Mouse (Mus musculus) thymus, postnatal 0 days (tissue): ENCODE measurements around the gene Gm20481. TPM values are rescaled to one million over a fixed set of nuclear protein-coding genes. Genes with fewer than 3 reads are reported as not detected.
"Not testable (repeated sequence)": the region's sequence is repeated elsewhere in the genome, so short reads cannot be mapped to it uniquely, and the experiment has no call there.

Source experiments
- DNase-seq: peaks from one replicate; pipeline ENCODE4 v3.0.0-alpha.2; 2015; ENCODE audit warnings: low spot score
- polyA plus RNA-seq: library from polyadenylated mRNA; unstranded; fragments of >200 nt; fragmentation: Nextera tagmentation; extraction: Ambion mirVana; gene quantifications from 2 replicates; pipeline ENCODE4 v1.2.1, GENCODE M21; 2015

The Gm20481 gene
- polyA plus RNA-seq, 1 experiment from 2014 or later: not detected

- no peak for DNase-seq
These were observed 6.1 kb downstream of the Gm20481 start for GRCm38 (mm10) chr17:34975581-34976492.

GRCm38 (mm10) chr17:34977000-34977399 lies 7.3 kb downstream of the Gm20481 start:
- DNase-seq: no peak

GRCm38 (mm10) chr17:34978239-34978638 lies 8.5 kb downstream of the Gm20481 start:
- DNase-seq: no peak

GRCm38 (mm10) chr17:34979631-34980030 lies 9.9 kb downstream of the Gm20481 start:
- no peak for DNase-seq

GRCm38 (mm10) chr17:34980655-34981054 lies 10.9 kb downstream of the Gm20481 start:
- peak; percentile 73 for DNase-seq

- peak; percentile 94 for DNase-seq
These were observed 12.0 kb downstream of the Gm20481 start, which contains the start of gene Lsm2 for GRCm38 (mm10) chr17:34981690-34982180. Gene Lsm2 (plus strand): TSS chr17:34981862.

GRCm38 (mm10) chr17:34982328-34982727 lies 12.6 kb downstream of the Gm20481 start:
- DNase-seq: no peak

GRCm38 (mm10) chr17:34984218-34984617 lies 14.5 kb downstream of the Gm20481 start:
- peak; percentile 57 for DNase-seq

GRCm38 (mm10) chr17:34994751-34995150 lies 25.0 kb downstream of the Gm20481 start:
- DNase-seq: no peak

GRCm38 (mm10) chr17:34995192-34995591 lies 25.5 kb downstream of the Gm20481 start:
- DNase-seq: not testable (repeated sequence)

- DNase-seq: not testable (repeated sequence)
These were observed 26.2 kb downstream of the Gm20481 start for GRCm38 (mm10) chr17:34995927-34996326.

GRCm38 (mm10) chr17:34996411-34997141 lies 26.9 kb downstream of the Gm20481 start:
- no peak for DNase-seq

- no peak for DNase-seq
These were observed 27.4 kb downstream of the Gm20481 start for GRCm38 (mm10) chr17:34997142-34997483.

GRCm38 (mm10) chr17:34998526-34999430 lies 29.1 kb downstream of the Gm20481 start:
- DNase-seq: no peak

- peak; percentile 44 for DNase-seq
These were observed 30.4 kb downstream of the Gm20481 start for GRCm38 (mm10) chr17:34999871-35000716.

GRCm38 (mm10) chr17:35000717-35001451 lies 31.2 kb downstream of the Gm20481 start, which contains the start of gene Vars:
Gene Vars (plus strand): TSS chr17:35000987.
- DNase-seq: peak; percentile 84

- peak; percentile 41 for DNase-seq
These were observed 31.9 kb downstream of the Gm20481 start for GRCm38 (mm10) chr17:35001452-35002152.

- peak; percentile 35 for DNase-seq
These were observed 32.6 kb downstream of the Gm20481 start for GRCm38 (mm10) chr17:35002153-35002865.
